Mouse (Mus musculus) MEL (cell line): ENCODE data around the gene Ppp1ca. TPM values are rescaled to one million over a fixed set of nuclear protein-coding genes. Genes with fewer than 3 reads are reported as not detected.

Source experiments
- DNase-seq: peaks from one replicate; pipeline ENCODE4 v3.0.0; 2011; ENCODE audit warnings: low read depth, low spot score
- H3K27ac ChIP-seq: 2 replicates; pipeline ENCODE4 v1.5.1; 2012; ENCODE audit warnings: low read depth, mild to moderate bottlenecking, control low read depth, low read length, moderate library complexity; ENCODE audit not compliant: control insufficient read depth
- H3K27me3 ChIP-seq, 2 experiments: fragments of 150-350 bp in 1 of 2; sonication (generic) in 1 of 2; 2 replicates each; pipeline ENCODE4 v1.6.1; 2012; ENCODE audit warnings: low read length in 2 of 2, mild to moderate bottlenecking in 2 of 2, improper control_type of control experiment in 1 of 2, moderate library complexity in 1 of 2; ENCODE audit not compliant: insufficient read depth in 2 of 2, control insufficient read depth in 1 of 2
- H3K36me3 ChIP-seq, 2 experiments: 2 replicates each; pipeline ENCODE4 v1.6.1; 2012 to 2014; ENCODE audit warnings: low read length in 2 of 2, improper control_type of control experiment in 1 of 2, inconsistent platforms in 1 of 2, mild to moderate bottlenecking in 1 of 2; ENCODE audit not compliant: insufficient read depth in 2 of 2, control insufficient read depth in 1 of 2
- H3K4me1 ChIP-seq, 2 experiments: fragments of 150-350 bp in 1 of 2; sonication (generic) in 1 of 2; 2 replicates each; pipeline ENCODE4 v1.6.1; 2012; ENCODE audit warnings: low read length in 2 of 2, improper control_type of control experiment in 1 of 2, mild to moderate bottlenecking in 1 of 2; ENCODE audit not compliant: insufficient read depth in 2 of 2, control insufficient read depth in 1 of 2
- H3K4me3 ChIP-seq, 2 experiments: fragments of 150-350 bp in 1 of 2; sonication (generic) in 1 of 2; 2 replicates each; pipeline ENCODE4 v1.5.1; 2012; ENCODE audit warnings: low read depth in 2 of 2, low read length in 2 of 2, mild to moderate bottlenecking in 2 of 2, moderate library complexity in 2 of 2, control low read depth in 1 of 2, improper control_type of control experiment in 1 of 2; ENCODE audit not compliant: control insufficient read depth in 1 of 2, insufficient read depth in 1 of 2
- H3K79me2 ChIP-seq: 2 replicates; pipeline ENCODE4 v1.6.1; 2012; ENCODE audit warnings: mild to moderate bottlenecking, low read length, moderate library complexity; ENCODE audit not compliant: control insufficient read depth, poor library complexity, insufficient read depth
- H3K9ac ChIP-seq: 2 replicates; pipeline ENCODE4 v1.6.1; 2012; ENCODE audit warnings: low read depth, mild to moderate bottlenecking, control low read depth, low read length, moderate library complexity; ENCODE audit not compliant: control insufficient read depth, poor library complexity, severe bottlenecking
- H3K9me3 ChIP-seq: fragments of 150-350 bp; sonication (generic); replicated peaks from 2 replicates; pipeline ENCODE4 v1.6.1; 2012; ENCODE audit warnings: mild to moderate bottlenecking, low read length, improper control_type of control experiment, moderate library complexity; ENCODE audit not compliant: insufficient read depth
- CTCF ChIP-seq, 3 experiments: IDR thresholded peaks in 2 of 3; conservative IDR thresholded peaks in 1 of 3; 2 replicates each; pipeline ENCODE4 v1.5.1; 2011 to 2012; ENCODE audit warnings: low read length in 3 of 3, low read depth in 2 of 3, mild to moderate bottlenecking in 2 of 3, improper control_type of control experiment in 1 of 3, inconsistent platforms in 1 of 3, mixed read lengths in 1 of 3, moderate library complexity in 1 of 3; ENCODE audit not compliant: control insufficient read depth in 1 of 3, insufficient read depth in 1 of 3, poor library complexity in 1 of 3, severe bottlenecking in 1 of 3
- E2F4 ChIP-seq: IDR thresholded peaks from 2 replicates; pipeline ENCODE4 v1.6.1; 2011; ENCODE audit warnings: low read depth, low read length, improper control_type of control experiment, borderline replicate concordance
- ELF1 ChIP-seq: IDR thresholded peaks from 2 replicates; pipeline ENCODE4 v1.6.1; 2014; ENCODE audit warnings: low read depth, mild to moderate bottlenecking, inconsistent platforms, low read length, improper control_type of control experiment, moderate library complexity
- EP300 ChIP-seq, 2 experiments: IDR thresholded peaks; 2 replicates each; pipeline ENCODE4 v1.6.1; 2011; ENCODE audit warnings: improper control_type of control experiment in 2 of 2, low read length in 2 of 2, low read depth in 1 of 2, mild to moderate bottlenecking in 1 of 2
- GATA1 ChIP-seq: IDR thresholded peaks from 2 replicates; pipeline ENCODE4 v1.6.1; 2011; ENCODE audit warnings: low read depth, low read length, improper control_type of control experiment
- HCFC1 ChIP-seq: IDR thresholded peaks from 2 replicates; pipeline ENCODE4 v1.6.1; 2012; ENCODE audit warnings: low read depth, mild to moderate bottlenecking, inconsistent platforms, low read length, improper control_type of control experiment, moderate library complexity
- KAT2A ChIP-seq: conservative IDR thresholded peaks from 2 replicates; pipeline ENCODE4 v1.6.1; 2012; ENCODE audit warnings: low read depth, low read length, improper control_type of control experiment, inconsistent platforms
- MAZ ChIP-seq: IDR thresholded peaks from 2 replicates; pipeline ENCODE4 v1.6.1; 2012; ENCODE audit warnings: low read depth, mild to moderate bottlenecking, inconsistent platforms, low read length, improper control_type of control experiment
- MEF2A ChIP-seq: IDR thresholded peaks from 2 replicates; pipeline ENCODE4 v1.6.1; 2014; ENCODE audit warnings: low read depth, mild to moderate bottlenecking, inconsistent platforms, low read length, improper control_type of control experiment; ENCODE audit not compliant: poor library complexity, insufficient replicate concordance, severe bottlenecking; ENCODE audit errors: extremely low read depth
- MYB ChIP-seq: IDR thresholded peaks from 2 replicates; pipeline ENCODE4 v1.6.1; 2011; ENCODE audit warnings: mild to moderate bottlenecking, low read depth, low read length, improper control_type of control experiment
- MYC ChIP-seq: IDR thresholded peaks from 2 replicates; pipeline ENCODE4 v1.6.1; 2011; ENCODE audit warnings: low read depth, mild to moderate bottlenecking, low read length, improper control_type of control experiment, moderate library complexity
- NELFE ChIP-seq: IDR thresholded peaks from 2 replicates; pipeline ENCODE4 v1.6.1; 2011; ENCODE audit warnings: low read depth, low read length, improper control_type of control experiment
- POLR2A ChIP-seq, 2 experiments: IDR thresholded peaks; 2 replicates each; pipeline ENCODE4 v1.6.1; 2011 to 2012; ENCODE audit warnings: low read length in 2 of 2, mild to moderate bottlenecking in 2 of 2, control low read depth in 1 of 2, improper control_type of control experiment in 1 of 2, low read depth in 1 of 2, moderate library complexity in 1 of 2; ENCODE audit not compliant: control insufficient read depth in 1 of 2, insufficient read depth in 1 of 2, poor library complexity in 1 of 2
- POLR2AphosphoS2 ChIP-seq: IDR thresholded peaks from 2 replicates; pipeline ENCODE4 v1.6.1; 2011; ENCODE audit warnings: low read length, improper control_type of control experiment
- POLR2AphosphoS5 ChIP-seq: IDR thresholded peaks from 2 replicates; pipeline ENCODE4 v1.6.1; 2012; ENCODE audit warnings: low read depth, borderline replicate concordance, mild to moderate bottlenecking, inconsistent platforms, low read length, moderate library complexity, mixed read lengths
- RAD21 ChIP-seq: IDR thresholded peaks from 2 replicates; pipeline ENCODE4 v1.6.1; 2011; ENCODE audit warnings: mild to moderate bottlenecking, low read depth, low read length, improper control_type of control experiment
- RCOR1 ChIP-seq: IDR thresholded peaks from 2 replicates; pipeline ENCODE4 v1.6.1; 2012; ENCODE audit warnings: low read depth, mild to moderate bottlenecking, inconsistent platforms, low read length, improper control_type of control experiment
- SIN3A ChIP-seq: IDR thresholded peaks from 2 replicates; pipeline ENCODE4 v1.6.1; 2012; ENCODE audit warnings: low read length, improper control_type of control experiment, inconsistent platforms
- TAL1 ChIP-seq: IDR thresholded peaks from 2 replicates; pipeline ENCODE4 v1.6.1; 2012; ENCODE audit warnings: mild to moderate bottlenecking, inconsistent platforms, low read length, moderate library complexity, mixed read lengths
- TCF12 ChIP-seq: IDR thresholded peaks from 2 replicates; pipeline ENCODE4 v1.6.1; 2014; ENCODE audit warnings: low read depth, mild to moderate bottlenecking, inconsistent platforms, low read length, improper control_type of control experiment, moderate library complexity
- UBTF ChIP-seq: IDR thresholded peaks from 2 replicates; pipeline ENCODE4 v1.6.1; 2012; ENCODE audit warnings: low read depth, mild to moderate bottlenecking, inconsistent platforms, low read length, improper control_type of control experiment, moderate library complexity, borderline replicate concordance; ENCODE audit not compliant: insufficient read depth
- USF2 ChIP-seq, 2 experiments: IDR thresholded peaks; 2 replicates each; pipeline ENCODE4 v1.6.1; 2011 to 2012; ENCODE audit warnings: improper control_type of control experiment in 2 of 2, low read length in 2 of 2, borderline replicate concordance in 1 of 2, inconsistent platforms in 1 of 2, low read depth in 1 of 2, mild to moderate bottlenecking in 1 of 2; ENCODE audit not compliant: insufficient read depth in 1 of 2
- ZC3H11A ChIP-seq: IDR thresholded peaks from 2 replicates; pipeline ENCODE4 v1.6.1; 2012; ENCODE audit warnings: low read depth, mild to moderate bottlenecking, inconsistent platforms, low read length, improper control_type of control experiment
- ZMIZ1 ChIP-seq: IDR thresholded peaks from 2 replicates; pipeline ENCODE4 v1.6.1; 2012; ENCODE audit warnings: low read depth, mild to moderate bottlenecking, inconsistent platforms, low read length, improper control_type of control experiment, moderate library complexity
- ZNF384 ChIP-seq: IDR thresholded peaks from 2 replicates; pipeline ENCODE4 v1.6.1; 2012; ENCODE audit warnings: low read depth, mild to moderate bottlenecking, inconsistent platforms, low read length, improper control_type of control experiment
- polyA plus RNA-seq, 2 experiments: library from polyadenylated mRNA; stranded (reverse) in 1 of 2; unstranded in 1 of 2; fragments of >175 nt in 1 of 2; fragments of >200 nt in 1 of 2; gene quantifications; 2 replicates each; pipeline versions ENCODE4 v1.2.1 to v1.2.4; 2012; ENCODE audit warnings: low replicate concordance in 2 of 2, low read depth in 1 of 2; ENCODE audit not compliant: insufficient read length in 2 of 2, insufficient read depth in 1 of 2, missing spikeins in 1 of 2
- total RNA-seq: library from RNA; depleted of rRNA; stranded (reverse); fragments of 300-350 nt; gene quantifications from 2 replicates; pipeline ENCODE4 v1.2.3, GENCODE M21; 2012

The Ppp1ca gene
- total and polyA plus RNA-seq, 3 experiments = 453 to 505 (median 455) TPM

GRCm38 (mm10) chr19:4214071-4214770 lies 22.4 kb downstream of the Ppp1ca start, which contains the start of the genes Clcf1 and AC109138.7:
Gene Clcf1, plus strand, starts transcription at chr19:4214238.
Gene AC109138.7, plus strand, starts transcription at chr19:4214357.
- TF ChIP-seq POLR2A (IDR thresholded peaks at IDR 0.05; ENCODE audit: control insufficient read depth in 1 of 2, insufficient read depth in 1 of 2, low read depth in 1 of 2, low read length in 2 of 2, poor library complexity in 1 of 2) = peak in 1 of 2 experiments; percentile 39; a peak in 2 of 4 replicates
- TF ChIP-seq KAT2A = no peak
- peak; percentile 76 for TF ChIP-seq ZNF384
- peak; percentile 86; the same call in 1 of the 2 replicates for TF ChIP-seq MAZ
- 0 out of 2 replicates have a peak, but pooled peaks have one; percentile 58 for TF ChIP-seq UBTF
- TF ChIP-seq CTCF (IDR thresholded peaks at IDR 0.05 in 2 of 3, conservative IDR thresholded peaks at IDR 0.05 in 1 of 3; ENCODE audit: control insufficient read depth in 1 of 3, insufficient read depth in 1 of 3, low read depth in 2 of 3, low read length in 3 of 3, poor library complexity in 1 of 3, severe bottlenecking in 1 of 3) = no peak
- TF ChIP-seq E2F4 = no peak
- no peak for TF ChIP-seq MYB
- no peak for TF ChIP-seq EP300 (IDR thresholded peaks at IDR 0.05; ENCODE audit: low read depth in 1 of 2, low read length in 2 of 2)
- H3K9ac ChIP-seq = peak within 1 kb of the TSS; percentile 80
- peak within 1 kb of the TSS; percentile 67 to 92 for H3K4me3 ChIP-seq
- DNase-seq = no peak
- peaks cover 0 to 11% of the 10 kb centered on the region in 2 experiments; a peak in 2 of 4 replicates for H3K36me3 ChIP-seq
- peaks cover 2% of the 10 kb centered on the region; the same call in 1 of the 2 replicates for H3K79me2 ChIP-seq
- H3K27me3 ChIP-seq = peaks cover 10 to 18% of the 10 kb centered on the region in 2 experiments
- H3K9me3 ChIP-seq = no peaks in the 10 kb centered on the region
- H3K27ac ChIP-seq = no peak within 1 kb of the TSS
- peaks cover 2 to 13% of the 10 kb centered on the region in 2 experiments; a peak in 3 of 4 replicates for H3K4me1 ChIP-seq

DNA sequence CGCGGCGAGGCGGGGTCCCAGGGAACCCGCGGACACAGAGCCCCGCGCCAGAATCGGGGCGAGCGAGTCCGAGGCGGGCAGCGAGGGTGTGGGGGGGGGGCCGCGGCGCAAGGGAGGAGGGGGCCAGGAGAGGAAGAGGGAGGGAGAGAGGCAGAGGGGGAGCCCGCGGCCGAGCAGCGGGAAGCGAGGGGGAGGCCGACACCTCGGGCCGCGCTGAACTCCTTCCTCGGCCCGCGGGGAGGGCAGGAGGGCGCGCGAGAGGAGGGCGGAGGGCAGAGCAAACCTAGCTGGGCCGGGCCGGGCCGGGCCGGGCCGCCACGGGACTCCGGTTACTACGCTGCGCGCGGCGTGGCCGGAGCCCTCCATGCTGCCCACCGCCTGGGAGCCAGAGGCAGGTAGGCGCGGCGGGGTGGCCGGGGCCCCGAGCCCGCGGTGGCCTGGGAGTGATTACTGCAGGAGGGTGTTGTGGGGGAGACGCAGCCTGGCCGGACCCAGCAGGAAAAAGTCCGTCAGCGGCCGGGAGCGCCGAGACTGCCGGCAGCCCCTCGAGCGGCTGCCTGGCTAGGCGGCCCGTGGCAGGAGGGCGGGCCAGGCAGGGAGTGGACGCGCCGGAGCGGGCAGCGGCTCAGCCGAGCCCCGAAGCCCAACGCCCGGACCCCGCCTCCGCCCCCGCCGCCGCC lies 23.0 kb downstream of the Ppp1ca start:
- Histone ChIP-seq H3K27me3 (peaks cover 10 to 18% of the 10 kb centered on the region in 2 experiments), H3K27ac (no peak overlapping the region), H3K9me3 (no peaks in the 10 kb centered on the region), H3K4me1 (peaks cover 2 to 18% of the 10 kb centered on the region in 2 experiments; a peak in 3 of 4 replicates), H3K79me2 (peaks cover 2% of the 10 kb centered on the region; the same call in 1 of the 2 replicates), H3K4me3 (peak overlapping the region; percentile 67 to 92), H3K9ac (peak overlapping the region; percentile 80), H3K36me3 (peaks cover 0 to 13% of the 10 kb centered on the region in 2 experiments; a peak in 2 of 4 replicates)
- DNase-seq = no peak
- no peak for TF ChIP-seq TCF12
- no peak for TF ChIP-seq RCOR1
- no peak for TF ChIP-seq HCFC1
- no peak for TF ChIP-seq TAL1
- no peak for TF ChIP-seq KAT2A
- TF ChIP-seq GATA1 = no peak
- TF ChIP-seq POLR2AphosphoS2 = no peak
- no peak for TF ChIP-seq USF2 (IDR thresholded peaks at IDR 0.05; ENCODE audit: borderline replicate concordance in 1 of 2, insufficient read depth in 1 of 2, low read depth in 1 of 2, low read length in 2 of 2)
- no peak for TF ChIP-seq ZMIZ1
- TF ChIP-seq MYB = no peak
- no peak for TF ChIP-seq POLR2AphosphoS5
- no peak for TF ChIP-seq MEF2A
- TF ChIP-seq E2F4 = no peak
- TF ChIP-seq ELF1 = no peak
- no peak for TF ChIP-seq ZC3H11A
- no peak for TF ChIP-seq MYC
- no peak for TF ChIP-seq RAD21
- no peak for TF ChIP-seq SIN3A
- no peak for TF ChIP-seq NELFE
- TF ChIP-seq ZNF384 = no peak
